Mouse (Mus musculus): Measurements from ENCODE around the gene Ubash3b. TPM values are rescaled to one million over a fixed set of nuclear protein-coding genes. Genes with fewer than 3 reads are reported as not detected.
A peak's percentile ranks its signal among the peaks of the same experiment; 100 is the strongest.

Gene Ubash3b
- polyA plus RNA-seq, 1 experiment: 3.2 TPM

DNA sequence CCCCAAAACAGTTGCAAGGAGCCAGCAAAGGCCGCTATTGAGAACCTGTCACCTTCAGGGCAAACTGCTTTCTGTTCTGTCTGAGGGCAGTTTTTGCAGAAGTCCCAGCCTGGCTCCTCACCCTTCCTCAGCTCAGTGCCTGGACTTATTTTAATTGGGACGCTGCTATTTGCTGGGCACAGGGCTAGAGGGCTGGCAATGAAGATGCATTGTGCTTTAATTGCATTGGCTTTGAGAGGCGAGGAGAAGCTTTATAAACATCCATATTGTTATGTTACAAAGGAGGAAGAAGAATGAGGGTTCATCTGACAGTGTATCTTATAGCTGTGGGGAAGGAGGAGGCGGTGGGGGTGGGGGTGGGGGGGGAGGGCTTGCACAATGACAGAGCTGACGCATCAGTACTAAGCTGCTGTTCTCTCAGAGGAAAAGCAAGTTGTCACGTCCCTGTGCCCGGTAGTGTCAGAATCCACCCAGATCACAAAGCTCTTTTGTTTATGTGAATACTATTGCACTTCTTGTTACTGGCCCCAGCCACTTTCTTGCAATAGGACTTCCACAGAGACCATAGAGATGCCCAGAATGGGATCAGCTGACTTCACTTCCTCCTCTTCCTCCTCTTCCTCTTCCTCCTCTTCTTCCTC lies 841 bp downstream of the Ubash3b start:
- Histone ChIP-seq H3K4me3 (ENCODE audit: insufficient read depth, poor library complexity, severe bottlenecking) (no peak overlapping the region), H3K79me3 (ENCODE audit: low read depth) (no peaks in the 10 kb centered on the region), H3K27me3 (ENCODE audit: control insufficient read depth, insufficient read depth, insufficient read length) (no peaks in the 10 kb centered on the region), H3K79me2 (ENCODE audit: control insufficient read depth, insufficient read depth) (peaks cover 9% of the 10 kb centered on the region), H3ac (ENCODE audit: control insufficient read depth, insufficient read length, low read depth) (no peak overlapping the region), H3K36me3 (ENCODE audit: control insufficient read depth, insufficient read depth) (no peaks in the 10 kb centered on the region)
- TF ChIP-seq USF1 (IDR thresholded peaks at IDR 0.05; ENCODE audit: low read depth): no peak
- TF ChIP-seq CTCF (IDR thresholded peaks at IDR 0.05; ENCODE audit: control insufficient read depth, insufficient read depth, insufficient read length): no peak
- no peak for TF ChIP-seq FOSL1 (IDR thresholded peaks at IDR 0.05; ENCODE audit: insufficient read depth, low read length, poor library complexity, severe bottlenecking)
- TF ChIP-seq MAX (IDR thresholded peaks at IDR 0.05): no peak
- TF ChIP-seq MYOD1 (IDR thresholded peaks at IDR 0.05; ENCODE audit: control insufficient read depth, insufficient read length, low read depth): no peak
- no peak for TF ChIP-seq MYOG (IDR thresholded peaks at IDR 0.05; ENCODE audit: control insufficient read depth, extremely low read depth, insufficient read length)
- TF ChIP-seq CEBPB (IDR thresholded peaks at IDR 0.05; ENCODE audit: low read depth): no peak

DNA sequence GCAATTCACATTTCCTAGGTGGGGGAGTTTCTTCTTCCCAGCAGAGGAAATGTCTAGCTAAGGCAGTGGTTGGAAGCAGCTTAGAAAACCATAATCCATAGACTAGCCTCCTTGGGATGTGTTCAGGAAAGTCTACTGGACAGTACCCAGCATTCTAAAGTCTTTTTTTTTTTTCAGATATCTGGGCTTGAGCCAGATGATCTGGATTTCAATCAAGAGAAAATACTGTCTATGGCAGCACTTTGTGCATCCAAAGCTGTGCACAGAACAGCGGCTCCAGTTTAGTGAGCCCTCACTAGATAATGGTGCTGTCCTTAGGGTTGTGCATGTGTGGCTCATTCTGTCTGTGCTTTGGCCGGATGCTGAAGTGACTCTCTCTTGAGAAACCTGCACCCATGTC lies 2.3 kb downstream of the Ubash3b start:
- no peaks in the 10 kb centered on the region for H3K27me3 ChIP-seq (ENCODE audit: control insufficient read depth, insufficient read depth, insufficient read length)
- no peak overlapping the region for H3K4me3 ChIP-seq (ENCODE audit: insufficient read depth, poor library complexity, severe bottlenecking)
- H3ac ChIP-seq (ENCODE audit: control insufficient read depth, insufficient read length, low read depth): no peak overlapping the region
- no peaks in the 10 kb centered on the region for H3K36me3 ChIP-seq (ENCODE audit: control insufficient read depth, insufficient read depth)
- peaks cover 9% of the 10 kb centered on the region for H3K79me2 ChIP-seq (ENCODE audit: control insufficient read depth, insufficient read depth)
- TF ChIP-seq MYOD1 (IDR thresholded peaks at IDR 0.05; ENCODE audit: control insufficient read depth, insufficient read length, low read depth) (no peak), FOSL1 (IDR thresholded peaks at IDR 0.05; ENCODE audit: insufficient read depth, low read length, poor library complexity, severe bottlenecking) (no peak), USF1 (IDR thresholded peaks at IDR 0.05; ENCODE audit: low read depth) (no peak), CEBPB (IDR thresholded peaks at IDR 0.05; ENCODE audit: low read depth) (no peak), MYOG (IDR thresholded peaks at IDR 0.05; ENCODE audit: control insufficient read depth, extremely low read depth, insufficient read length) (no peak), CTCF (IDR thresholded peaks at IDR 0.05; ENCODE audit: control insufficient read depth, insufficient read depth, insufficient read length) (no peak)
- H3K79me3 ChIP-seq (ENCODE audit: low read depth): no peaks in the 10 kb centered on the region

DNA sequence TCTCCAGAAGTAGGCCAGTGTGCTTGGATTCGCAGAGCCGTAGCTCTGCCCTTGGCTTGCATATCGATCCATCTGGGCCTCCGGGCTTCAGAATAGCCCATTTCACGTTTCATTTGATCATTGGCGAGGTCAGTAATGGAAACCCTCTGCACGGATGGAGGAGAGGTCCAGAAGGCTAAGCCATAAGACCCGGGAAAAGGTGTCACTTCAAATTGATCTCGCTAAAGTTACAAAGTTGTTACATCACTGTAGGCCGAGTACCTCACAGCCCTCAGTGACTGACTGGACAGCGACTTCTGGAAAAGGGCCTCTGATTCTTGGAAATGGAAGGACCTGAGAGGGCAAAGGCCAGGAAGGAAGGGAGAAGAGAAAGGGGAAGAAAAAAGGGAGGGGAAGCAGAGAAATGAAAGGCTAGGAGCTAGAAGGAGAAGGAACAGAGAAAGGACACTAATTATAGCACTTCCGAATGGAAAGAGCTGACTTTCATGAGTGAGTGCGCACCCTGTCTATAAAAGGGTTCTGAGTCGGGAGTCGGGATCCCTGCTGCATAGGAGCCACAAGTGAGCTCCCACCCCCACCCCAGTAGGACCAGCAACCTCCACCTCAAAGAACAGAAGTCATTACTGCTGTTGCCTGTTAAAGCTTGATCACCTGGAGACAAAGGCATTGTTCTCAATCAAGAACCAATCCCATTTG lies 3.5 kb downstream of the Ubash3b start:
- TF ChIP-seq CEBPB (IDR thresholded peaks at IDR 0.05; ENCODE audit: low read depth) (no peak), MYOG (IDR thresholded peaks at IDR 0.05; ENCODE audit: control insufficient read depth, extremely low read depth, insufficient read length) (no peak), MYOD1 (IDR thresholded peaks at IDR 0.05; ENCODE audit: control insufficient read depth, insufficient read length, low read depth) (no peak)
- Histone ChIP-seq H3K79me2 (ENCODE audit: control insufficient read depth, insufficient read depth) (peaks cover 9% of the 10 kb centered on the region), H3K36me3 (ENCODE audit: control insufficient read depth, insufficient read depth) (no peaks in the 10 kb centered on the region), H3K4me3 (ENCODE audit: insufficient read depth, poor library complexity, severe bottlenecking) (peak overlapping the region; percentile 61), H3K27me3 (ENCODE audit: control insufficient read depth, insufficient read depth, insufficient read length) (no peaks in the 10 kb centered on the region), H3ac (ENCODE audit: control insufficient read depth, insufficient read length, low read depth) (no peak overlapping the region), H3K79me3 (ENCODE audit: low read depth) (no peaks in the 10 kb centered on the region)

DNA sequence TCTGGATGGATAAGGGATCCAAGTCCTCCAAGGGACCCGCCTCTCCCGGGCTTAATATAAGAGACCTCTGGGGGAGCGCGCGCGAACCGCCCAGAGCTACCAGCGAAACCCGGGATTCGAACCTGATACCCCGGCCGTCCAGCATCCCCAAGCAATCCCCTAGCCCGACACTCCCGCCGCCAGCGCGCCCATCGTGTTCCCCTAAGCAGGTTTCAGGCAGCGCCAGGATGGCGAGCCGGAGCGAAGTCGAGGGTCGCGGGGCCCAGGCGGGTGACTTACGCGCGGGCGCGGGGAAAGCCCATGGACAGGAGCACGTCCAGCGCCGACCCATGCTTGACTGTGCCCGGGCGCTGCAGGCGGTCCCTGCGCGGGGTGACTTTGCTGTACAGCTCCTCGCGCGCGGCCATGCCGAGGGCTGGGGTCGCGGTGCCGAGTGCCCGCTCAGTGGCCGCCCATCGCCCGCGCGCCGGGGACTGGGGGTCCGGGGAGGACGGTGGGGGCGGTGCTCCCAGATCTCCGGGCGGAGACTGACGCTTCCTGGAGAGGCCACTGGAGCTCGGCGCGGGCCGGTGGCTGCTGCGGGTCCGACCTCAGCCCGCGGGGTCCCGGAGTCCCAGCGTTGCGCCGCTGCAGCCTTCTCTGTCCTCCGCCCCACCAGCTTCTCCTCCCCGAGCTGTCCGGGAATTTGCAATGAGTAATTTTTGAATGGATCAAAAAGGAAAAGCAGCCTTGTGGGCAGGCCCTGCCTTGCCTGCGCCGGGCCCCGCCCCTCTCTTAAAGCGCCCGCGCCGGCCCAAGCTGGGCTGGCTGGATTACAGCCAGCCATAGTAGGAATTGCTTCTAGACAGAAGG lies 4.3 kb downstream of the Ubash3b start:
- H3ac ChIP-seq (ENCODE audit: control insufficient read depth, insufficient read length, low read depth): peak overlapping the region; percentile 98
- peak overlapping the region; percentile 61 for H3K4me3 ChIP-seq (ENCODE audit: insufficient read depth, poor library complexity, severe bottlenecking)
- TF ChIP-seq MYOG (IDR thresholded peaks at IDR 0.05; ENCODE audit: control insufficient read depth, extremely low read depth, insufficient read length) (no peak), CEBPB (IDR thresholded peaks at IDR 0.05; ENCODE audit: low read depth) (no peak), MYOD1 (IDR thresholded peaks at IDR 0.05; ENCODE audit: control insufficient read depth, insufficient read length, low read depth) (no peak), FOSL1 (IDR thresholded peaks at IDR 0.05; ENCODE audit: insufficient read depth, low read length, poor library complexity, severe bottlenecking) (no peak), USF1 (IDR thresholded peaks at IDR 0.05; ENCODE audit: low read depth) (no peak), MAX (IDR thresholded peaks at IDR 0.05) (no peak), CTCF (IDR thresholded peaks at IDR 0.05; ENCODE audit: control insufficient read depth, insufficient read depth, insufficient read length) (no peak)
- no peaks in the 10 kb centered on the region for H3K27me3 ChIP-seq (ENCODE audit: control insufficient read depth, insufficient read depth, insufficient read length)
- peaks cover 9% of the 10 kb centered on the region for H3K79me2 ChIP-seq (ENCODE audit: control insufficient read depth, insufficient read depth)
- no peaks in the 10 kb centered on the region for H3K79me3 ChIP-seq (ENCODE audit: low read depth)
- no peaks in the 10 kb centered on the region for H3K36me3 ChIP-seq (ENCODE audit: control insufficient read depth, insufficient read depth)

DNA sequence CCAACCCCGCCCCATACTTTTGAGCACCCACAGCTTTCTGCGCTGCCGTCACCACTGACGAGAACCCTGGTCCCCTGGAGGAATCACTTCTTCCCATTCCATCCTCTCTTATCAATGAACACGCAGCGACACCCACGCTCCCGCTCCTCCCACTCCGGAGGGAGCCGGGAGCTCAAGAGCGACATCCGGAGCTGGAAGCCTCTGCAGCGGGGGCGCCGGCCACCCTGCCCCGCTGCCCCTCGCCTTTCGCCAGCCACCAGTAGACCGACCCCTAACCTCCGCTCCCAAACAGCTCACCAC lies 4.8 kb downstream of the Ubash3b start:
- Histone ChIP-seq H3K79me2 (ENCODE audit: control insufficient read depth, insufficient read depth) (peaks cover 9% of the 10 kb centered on the region), H3K4me3 (ENCODE audit: insufficient read depth, poor library complexity, severe bottlenecking) (peak overlapping the region; percentile 61), H3K36me3 (ENCODE audit: control insufficient read depth, insufficient read depth) (no peaks in the 10 kb centered on the region), H3K27me3 (ENCODE audit: control insufficient read depth, insufficient read depth, insufficient read length) (no peaks in the 10 kb centered on the region), H3K79me3 (ENCODE audit: low read depth) (no peaks in the 10 kb centered on the region), H3ac (ENCODE audit: control insufficient read depth, insufficient read length, low read depth) (peak overlapping the region; percentile 98)
- no peak for TF ChIP-seq MAX (IDR thresholded peaks at IDR 0.05)
- TF ChIP-seq MYOG (IDR thresholded peaks at IDR 0.05; ENCODE audit: control insufficient read depth, extremely low read depth, insufficient read length): no peak
- TF ChIP-seq CEBPB (IDR thresholded peaks at IDR 0.05; ENCODE audit: low read depth): no peak
- TF ChIP-seq USF1 (IDR thresholded peaks at IDR 0.05; ENCODE audit: low read depth): no peak
- TF ChIP-seq CTCF (IDR thresholded peaks at IDR 0.05; ENCODE audit: control insufficient read depth, insufficient read depth, insufficient read length): no peak
- TF ChIP-seq FOSL1 (IDR thresholded peaks at IDR 0.05; ENCODE audit: insufficient read depth, low read length, poor library complexity, severe bottlenecking): no peak
- no peak for TF ChIP-seq MYOD1 (IDR thresholded peaks at IDR 0.05; ENCODE audit: control insufficient read depth, insufficient read length, low read depth)
